Comparison of ENCODE assay signal across 25 mouse cellular contexts in the genomic region with DNA sequence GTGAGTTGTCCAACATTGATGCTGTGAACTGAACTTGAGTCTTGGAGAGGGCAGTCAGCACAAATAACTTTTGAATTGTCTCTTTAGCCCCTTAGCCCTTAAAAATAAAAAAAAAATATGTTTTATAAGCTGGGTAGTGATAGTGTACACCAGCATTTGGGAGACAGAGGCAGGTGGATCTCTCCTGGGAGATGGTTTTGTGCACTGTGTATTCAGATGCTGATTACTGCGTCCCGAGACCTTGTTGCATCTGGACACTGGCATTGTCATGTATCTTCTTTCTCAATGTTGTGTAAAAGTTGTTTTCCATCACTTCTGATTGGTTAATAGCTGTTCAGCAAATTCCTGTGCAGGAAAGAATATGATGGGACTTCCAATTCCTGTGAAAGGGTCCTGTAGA. TPM values are rescaled to one million over a fixed set of nuclear protein-coding genes. Genes with fewer than 3 reads are reported as not detected.
"Had no signal": no experiment of that assay in that cellular context is flagged by ENCODE, and none has a peak within 500 bp of the region (broad histone marks: within the 10 kb centered on the region; RNA-seq: fewer than 3 reads in every experiment).

No protein-coding gene starts in this region.

- H3K4me1 ChIP-seq: heart, embryonic 10.5 days; heart, embryonic 13.5 days; heart, embryonic 15.5 days; hindbrain, embryonic 13.5 days; hindbrain, embryonic 15.5 days; limb, embryonic 13.5 days; limb, embryonic 15.5 days; liver, embryonic 12.5 days had no signal

- H3K36me3 ChIP-seq: heart, embryonic 10.5 days; heart, embryonic 13.5 days; heart, embryonic 15.5 days; hindbrain, embryonic 13.5 days; hindbrain, embryonic 15.5 days; limb, embryonic 13.5 days; limb, embryonic 15.5 days; liver, embryonic 12.5 days had no signal

- H3K4me3 ChIP-seq: gastrocnemius, adult 2 months; heart, embryonic 10.5 days; heart, embryonic 13.5 days; heart, embryonic 15.5 days; hindbrain, embryonic 13.5 days; hindbrain, embryonic 15.5 days; layer of hippocampus, adult 2 months; left cerebral cortex, adult 2 months; limb, embryonic 13.5 days; limb, embryonic 15.5 days; liver, embryonic 12.5 days had no signal

- H3K27ac ChIP-seq: gastrocnemius, adult 2 months; heart, embryonic 10.5 days; heart, embryonic 13.5 days; heart, embryonic 15.5 days; hindbrain, embryonic 13.5 days; hindbrain, embryonic 15.5 days; hindbrain, postnatal 0 days; layer of hippocampus, adult 2 months; left cerebral cortex, adult 2 months; limb, embryonic 13.5 days; limb, embryonic 15.5 days; liver, embryonic 12.5 days; liver, embryonic 14.5 days had no signal

- H3K9me3 ChIP-seq: heart, embryonic 10.5 days; heart, embryonic 13.5 days; heart, embryonic 15.5 days; hindbrain, embryonic 13.5 days; hindbrain, embryonic 15.5 days; limb, embryonic 13.5 days; limb, embryonic 15.5 days; liver, embryonic 12.5 days had no signal

- H3K27me3 ChIP-seq: hindbrain, embryonic 15.5 days; limb, embryonic 13.5 days; limb, embryonic 15.5 days; liver, embryonic 12.5 days had no signal

- DNase-seq: gastrocnemius, adult 2 months; gastrocnemius, postnatal 10 days; gastrocnemius, postnatal 25 days; heart, adult 18-20 months; heart, postnatal 14 days; heart, postnatal 36 days; kidney, adult 18-20 months; kidney, adult 8-10 months; kidney, postnatal 10 days; kidney, postnatal 25 days; kidney, postnatal 4 days; left cerebral cortex, postnatal 4 days had no signal

- H3K9ac ChIP-seq: heart, embryonic 13.5 days; heart, embryonic 15.5 days; hindbrain, embryonic 13.5 days; hindbrain, embryonic 15.5 days; limb, embryonic 13.5 days; limb, embryonic 15.5 days; liver, embryonic 12.5 days; liver, embryonic 14.5 days had no signal

RNA-seq across cellular contexts. Expression of a gene that starts 59.8 kb away (rescaled TPM):
- total RNA-seq: granulocyte monocyte progenitor cell, adult 5-6 weeks had no signal
